Mouse (Mus musculus): ENCODE data around the gene Bach2.

The Bach2 gene

DNA sequence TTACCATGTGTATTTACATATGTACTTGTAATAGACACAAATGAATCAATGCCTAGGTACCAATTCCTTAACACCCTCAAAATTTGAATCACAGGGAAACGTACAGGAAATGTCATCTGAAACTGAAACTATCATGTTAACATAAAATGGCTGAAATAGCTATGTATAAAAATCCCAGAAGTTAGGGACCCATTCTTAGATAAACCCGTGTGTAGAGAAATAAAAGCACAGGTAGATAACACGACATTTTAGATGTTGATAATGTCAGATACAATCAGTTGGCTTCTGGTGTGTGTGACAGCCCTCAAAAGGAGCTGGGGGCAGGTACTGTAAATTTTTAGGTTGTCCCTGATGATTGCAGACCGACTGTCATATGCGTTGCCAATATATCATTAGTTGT, 96.2 kb downstream of the Bach2 start:
- no peak for DNase-seq

DNA sequence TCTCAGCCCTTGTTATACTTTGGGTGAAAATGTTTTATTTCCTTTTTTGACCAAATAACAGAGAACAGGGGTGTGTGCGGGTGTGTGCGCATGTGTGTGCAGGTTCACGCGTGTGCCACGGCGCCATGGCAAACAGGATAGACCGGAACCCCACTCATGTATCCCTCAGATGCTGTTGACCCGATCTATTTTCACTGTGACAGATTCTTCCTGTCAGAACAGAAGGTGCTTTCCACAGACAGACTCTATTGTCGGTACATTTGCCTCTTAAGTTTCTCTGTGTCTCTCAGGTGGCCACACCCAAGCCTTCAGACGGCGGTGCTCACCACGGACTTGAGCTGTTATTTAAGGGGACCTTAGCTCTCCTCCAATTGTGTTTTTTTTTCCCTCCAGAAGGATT, 97.1 kb downstream of the Bach2 start:
- DNase-seq: no peak

DNA sequence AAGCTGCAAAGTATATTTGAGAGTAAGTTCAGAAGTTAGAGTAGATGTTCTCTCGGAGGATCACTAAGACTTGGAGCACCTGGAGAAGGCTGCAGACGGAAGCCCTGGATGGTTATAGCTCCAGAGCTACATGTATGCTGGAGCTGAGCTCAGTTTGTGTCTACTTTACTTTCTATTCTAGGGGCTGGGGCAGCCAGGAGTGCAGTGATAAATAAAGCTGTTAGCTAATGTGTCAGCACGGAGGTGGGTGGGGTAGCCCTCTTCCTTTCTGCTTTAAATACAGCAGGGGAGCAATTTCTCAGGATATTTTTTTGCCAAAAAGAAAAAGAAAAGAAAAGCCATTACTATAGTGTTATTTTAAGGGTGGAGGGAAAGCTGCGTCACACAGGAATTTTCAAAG, 98.0 kb downstream of the Bach2 start:
- DNase-seq: no peak

DNA sequence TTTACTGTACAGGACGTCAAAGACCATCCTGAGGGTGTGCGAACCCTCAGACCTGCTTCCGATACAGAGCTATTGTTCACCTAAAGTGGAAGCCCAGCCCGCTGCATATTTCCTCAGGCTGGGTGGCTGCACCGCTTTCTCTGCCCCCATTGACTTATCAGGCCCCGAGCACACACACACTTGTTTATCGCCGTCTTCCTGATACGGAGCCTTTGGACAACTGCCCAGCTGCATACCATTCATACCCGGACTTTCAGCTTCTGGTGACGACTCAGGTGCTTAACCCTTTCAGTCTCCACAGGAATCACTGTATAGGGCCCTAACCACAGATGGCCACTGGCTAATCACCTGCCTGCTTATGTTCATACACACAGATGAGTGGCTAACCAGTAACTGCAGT, 99.0 kb downstream of the Bach2 start:
- DNase-seq: peak; percentile 62

DNA sequence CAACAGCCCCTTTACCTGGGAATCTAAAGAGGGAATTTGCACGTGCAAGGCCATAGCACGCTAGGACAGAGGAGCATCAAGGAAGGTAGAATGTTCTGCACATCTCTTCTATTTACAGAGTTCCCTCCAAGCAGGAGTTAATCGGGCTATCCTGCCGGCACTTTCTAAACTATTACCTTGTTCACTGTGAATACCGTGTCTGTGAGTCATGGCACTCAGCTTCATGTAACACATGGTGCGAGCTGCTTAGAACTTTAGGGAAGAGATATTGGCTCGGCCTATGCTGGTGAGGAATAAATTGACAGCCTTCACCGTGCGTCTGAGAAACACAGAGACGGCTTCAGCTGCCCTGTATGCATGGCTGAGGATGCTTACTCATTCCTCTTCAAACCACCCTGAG, 99.8 kb downstream of the Bach2 start:
- DNase-seq: no peak

DNA sequence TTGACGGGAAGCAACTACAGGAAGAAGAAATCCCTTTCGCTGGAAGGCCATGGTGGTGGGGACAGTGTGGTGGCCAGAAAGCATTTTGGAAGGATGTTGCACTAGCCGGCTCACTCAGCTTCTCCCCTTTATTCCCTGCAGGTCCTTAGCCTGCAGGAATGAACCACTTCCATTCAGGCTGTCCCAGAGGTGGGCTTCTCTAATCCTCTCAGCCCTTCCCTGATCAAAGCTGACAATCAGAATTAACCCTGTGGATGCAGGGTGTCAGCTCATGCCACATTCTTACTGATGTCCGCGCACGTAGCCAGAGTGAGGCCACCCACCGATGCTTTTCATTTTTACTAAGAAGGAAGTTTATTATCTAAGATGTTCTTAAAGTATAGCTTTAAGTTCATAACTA, 102.2 kb downstream of the Bach2 start:
- peak; percentile 56 for DNase-seq

DNA sequence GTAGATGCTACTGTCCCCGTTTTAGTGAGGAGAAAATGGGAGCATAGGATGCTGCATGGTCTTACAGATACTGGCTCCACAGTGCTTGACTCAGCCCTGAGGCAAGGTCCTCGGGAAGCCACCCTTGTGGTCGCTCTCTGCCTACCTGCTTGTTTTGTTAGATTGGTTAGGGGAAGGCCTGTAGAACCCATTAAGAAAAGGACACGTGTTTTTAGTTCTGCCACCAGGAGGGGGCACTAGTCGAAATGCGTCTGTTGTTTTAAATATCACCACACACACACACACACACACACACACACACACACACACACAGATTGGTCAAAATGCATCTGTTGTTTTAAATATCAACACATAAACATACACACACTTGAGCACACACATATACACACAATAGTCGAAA, 103.7 kb downstream of the Bach2 start:
- no peak for DNase-seq

DNA sequence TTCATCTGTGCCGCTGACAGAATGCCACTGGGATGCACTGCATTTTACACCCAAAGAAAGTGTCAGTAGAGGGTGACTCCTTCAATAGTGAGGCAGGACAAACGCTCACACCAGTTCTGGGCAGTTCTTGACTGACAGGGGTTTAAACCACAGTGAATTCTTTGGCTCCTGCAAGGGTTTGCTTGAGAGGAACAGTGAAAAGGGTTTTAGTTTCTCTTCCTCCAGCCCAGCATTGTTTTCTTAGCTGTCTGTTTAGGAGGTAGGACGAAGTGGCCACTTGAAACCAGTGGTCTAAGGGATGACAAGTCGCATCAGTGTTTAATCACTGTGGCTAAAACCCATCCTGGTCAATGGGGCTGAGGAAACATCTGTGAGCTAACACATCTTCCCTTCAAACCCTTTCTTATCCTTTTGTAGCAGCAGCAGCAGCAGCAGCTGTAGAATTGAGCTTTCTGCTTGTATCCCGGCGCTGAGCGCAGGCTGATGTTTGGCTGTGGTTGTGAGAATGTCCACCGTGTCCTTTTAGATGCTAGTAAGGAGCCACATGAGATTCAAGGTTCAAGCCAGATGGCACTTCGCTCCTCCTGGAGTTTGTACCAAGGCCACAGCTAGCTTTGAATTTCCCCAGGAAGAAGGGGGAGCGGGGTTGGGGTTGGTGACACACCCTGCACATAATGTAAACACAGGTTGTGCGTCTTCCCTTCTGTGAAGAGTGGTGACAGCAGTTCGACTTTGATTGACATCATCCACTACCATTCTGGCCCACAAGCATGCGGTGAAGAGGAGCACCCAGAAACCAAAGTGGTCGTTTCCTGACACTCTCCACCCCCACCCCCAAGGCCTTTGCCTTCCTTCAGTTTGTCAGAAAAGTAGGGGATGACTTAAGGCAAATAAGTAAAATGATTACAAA, 104.9 kb downstream of the Bach2 start:
- DNase-seq: no peak

DNA sequence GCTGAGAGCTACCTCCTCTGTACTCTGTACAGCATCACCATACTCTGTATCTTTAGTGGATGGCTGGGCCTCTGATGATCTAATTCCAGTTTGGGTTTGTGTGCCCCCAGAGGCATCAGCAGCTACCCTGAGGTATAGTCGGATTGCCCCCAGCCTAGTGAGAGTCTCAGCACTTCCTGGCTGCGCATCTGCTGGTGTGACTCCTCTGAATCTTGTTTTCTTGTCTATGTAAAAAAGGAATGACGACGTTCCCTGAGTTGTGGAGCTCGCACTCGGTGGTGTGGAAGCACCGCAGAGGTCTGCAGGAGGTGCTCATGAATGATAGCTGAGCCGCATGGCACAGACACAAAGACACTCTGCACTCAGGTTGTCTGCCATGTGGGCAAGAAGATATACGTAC, 105.7 kb downstream of the Bach2 start:
- no peak for DNase-seq

DNA sequence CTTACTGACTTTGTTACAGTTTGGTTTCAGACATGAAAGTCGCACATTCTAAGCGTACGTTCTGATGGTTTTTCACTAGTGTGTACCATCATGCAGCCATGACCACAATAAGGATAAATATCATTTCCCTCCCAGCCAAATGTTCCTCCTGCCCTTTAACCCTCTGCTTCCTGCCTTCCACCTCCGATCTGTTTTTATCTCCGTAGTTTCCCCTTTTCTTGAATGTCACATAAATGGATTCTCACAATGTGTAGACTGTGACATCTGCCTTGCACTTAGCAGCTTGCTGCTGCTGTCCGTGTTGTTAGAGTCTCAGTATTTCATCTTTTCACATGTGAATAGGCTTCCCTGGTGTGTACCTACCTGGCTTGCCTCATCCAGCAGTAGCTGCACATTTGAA, 108.6 kb downstream of the Bach2 start:
- DNase-seq: no peak

DNA sequence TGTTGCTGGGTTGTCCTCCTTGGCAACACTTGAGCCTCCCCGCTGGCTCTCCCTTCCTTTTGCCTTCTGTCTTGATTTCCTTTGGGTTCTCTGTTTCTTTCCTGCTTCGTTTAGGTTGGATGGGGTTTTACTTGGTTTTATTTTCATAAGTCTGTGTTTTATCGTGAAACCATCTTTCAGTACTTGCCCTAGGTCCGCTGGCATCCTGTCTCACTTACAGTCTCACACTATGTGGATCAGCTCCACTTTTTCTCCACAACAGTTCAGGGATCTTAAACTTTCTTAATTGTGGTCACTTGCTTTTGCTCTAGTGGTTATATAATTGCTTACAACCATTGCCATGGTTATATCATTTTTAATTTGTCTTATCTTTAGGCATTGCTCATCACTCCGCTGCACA, 109.1 kb downstream of the Bach2 start:
- DNase-seq: no peak

DNA sequence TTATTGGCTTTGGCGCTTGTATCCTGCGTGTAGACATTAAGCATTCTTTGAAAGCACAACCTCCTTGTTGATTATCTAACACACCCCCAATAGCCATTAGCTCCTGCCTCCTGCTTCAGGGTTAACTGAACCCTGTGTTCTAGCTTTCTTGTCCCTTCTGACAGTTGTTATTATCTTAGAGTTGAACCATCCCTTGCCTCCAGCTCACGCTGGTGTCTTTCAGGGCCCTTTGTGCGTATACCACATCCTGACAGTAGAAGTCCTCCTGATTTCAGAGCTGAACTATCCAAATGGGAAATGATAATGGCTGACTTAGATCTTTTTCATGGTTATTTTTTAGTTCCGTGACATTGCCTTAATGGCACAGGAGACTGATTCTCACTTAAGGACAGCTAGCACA, 110.8 kb downstream of the Bach2 start:
- no peak for DNase-seq

DNA sequence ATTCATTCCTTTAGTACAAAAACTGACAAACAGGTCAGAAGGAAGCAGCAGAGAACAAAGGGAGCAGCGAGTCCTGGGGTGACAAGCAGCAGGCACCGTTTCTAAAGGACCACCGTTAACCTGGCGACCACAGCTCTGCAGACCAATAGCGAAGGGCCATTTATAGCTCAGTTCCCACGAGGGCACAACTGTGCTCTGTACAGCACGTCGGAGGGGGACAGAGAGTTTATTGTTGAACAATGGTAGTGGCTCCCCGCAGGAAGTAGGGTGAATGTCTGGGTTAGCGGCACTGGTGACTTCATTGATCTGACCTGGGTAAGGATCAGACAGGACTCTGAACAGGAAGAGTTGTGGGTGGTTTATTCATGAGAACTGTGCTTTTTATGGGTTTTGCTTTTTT, 112.6 kb downstream of the Bach2 start:
- DNase-seq: peak; percentile 89

DNA sequence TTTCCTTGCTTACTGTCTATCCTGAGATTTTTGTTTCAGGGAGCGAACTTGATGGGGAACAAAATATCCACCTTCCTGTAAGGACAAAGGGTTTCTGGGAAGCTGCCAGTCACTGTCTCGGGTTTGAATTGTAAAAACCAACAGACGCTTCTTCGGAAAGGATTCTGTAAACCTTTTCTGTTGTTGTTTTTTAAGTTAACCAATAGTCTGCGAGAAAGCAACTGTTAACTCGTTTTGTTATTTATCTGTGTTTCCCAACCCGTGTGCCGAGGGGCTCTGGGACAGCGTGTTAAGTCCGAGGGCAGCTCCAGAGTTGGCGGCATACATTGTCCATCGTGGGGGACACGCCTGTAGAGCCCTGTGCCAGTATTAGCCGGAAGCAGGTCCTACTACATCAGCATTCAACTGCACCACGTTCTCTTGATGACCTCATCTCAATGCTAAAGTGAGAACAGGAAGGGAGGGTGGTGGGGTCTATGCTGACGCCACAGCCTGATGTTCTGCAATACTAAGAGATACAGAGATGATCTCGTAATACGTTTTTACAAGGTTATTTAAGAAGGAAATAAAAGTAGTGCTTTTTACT, 113.2 kb downstream of the Bach2 start:
- DNase-seq: peak; percentile 68

DNA sequence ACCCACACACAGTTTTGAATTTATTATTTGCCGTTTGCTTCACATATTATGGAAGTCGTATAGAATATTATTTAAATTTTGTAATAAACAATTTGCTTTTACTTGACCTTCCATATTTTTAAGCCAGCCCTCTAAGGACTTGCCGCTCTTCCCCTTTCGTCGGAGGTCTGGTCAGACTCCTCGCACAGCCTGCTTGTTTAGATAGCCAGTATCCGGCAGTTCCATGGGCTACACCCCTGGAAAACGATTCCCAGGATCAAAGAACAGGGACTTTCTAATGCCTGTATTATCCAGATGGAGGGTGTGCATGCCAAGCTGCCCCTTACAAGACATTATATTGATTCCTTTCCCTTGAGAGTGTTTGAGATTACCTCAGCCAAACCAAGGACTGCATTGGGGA, 113.8 kb downstream of the Bach2 start:
- DNase-seq: no peak

DNA sequence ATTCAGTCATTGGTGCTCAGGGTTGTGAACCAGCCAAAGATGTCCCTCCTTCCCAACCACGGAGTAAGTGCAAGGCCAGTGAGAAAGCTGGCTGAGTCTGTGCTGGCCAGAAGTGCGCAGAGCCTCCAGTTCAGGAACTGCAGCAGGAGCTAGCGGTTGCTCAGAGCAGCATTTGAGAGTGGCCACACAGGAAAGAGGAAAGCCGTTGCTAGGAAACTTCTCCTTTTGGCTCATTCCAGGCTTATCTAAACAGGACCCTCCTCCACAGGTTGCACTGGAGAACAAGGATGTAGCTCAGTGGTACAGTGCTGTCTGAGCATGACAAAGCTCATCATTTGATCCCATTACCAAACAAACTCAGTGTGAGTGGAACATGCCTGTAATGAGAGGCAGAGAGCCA, 114.2 kb downstream of the Bach2 start:
- peak; percentile 28 for DNase-seq

DNA sequence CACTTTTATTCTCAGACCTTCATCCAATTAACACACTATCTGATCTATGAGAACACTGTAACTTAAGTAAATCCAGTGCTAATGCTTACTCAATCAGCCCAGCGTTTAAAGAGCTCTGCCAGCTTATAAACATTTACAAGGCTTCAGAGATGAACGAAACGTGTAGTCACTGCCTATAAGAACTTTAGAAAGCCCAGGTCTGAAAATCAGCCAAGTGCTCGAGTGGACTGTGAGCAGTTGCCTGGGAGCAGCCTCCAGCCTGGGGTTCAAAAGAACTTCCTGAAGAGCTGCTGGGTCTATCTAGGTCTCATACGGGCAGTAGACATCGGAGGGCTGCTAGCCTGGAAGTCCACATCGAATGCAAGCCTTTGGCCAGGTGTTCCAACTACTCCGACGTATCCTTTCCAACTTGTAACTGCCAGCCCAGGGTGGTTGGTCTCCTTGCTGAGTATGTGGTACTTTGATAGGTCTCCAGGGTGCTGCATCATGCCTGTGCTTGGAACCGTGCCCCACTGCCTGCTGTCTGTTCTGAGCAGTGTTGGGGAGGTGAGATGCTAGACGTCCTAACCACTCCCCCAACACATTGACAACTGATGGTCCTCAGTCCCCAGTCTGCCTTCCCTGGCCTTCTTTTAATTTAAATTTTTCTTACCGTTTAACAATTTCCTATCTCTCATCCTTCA, 117.5 kb downstream of the Bach2 start:
- no peak for DNase-seq

DNA sequence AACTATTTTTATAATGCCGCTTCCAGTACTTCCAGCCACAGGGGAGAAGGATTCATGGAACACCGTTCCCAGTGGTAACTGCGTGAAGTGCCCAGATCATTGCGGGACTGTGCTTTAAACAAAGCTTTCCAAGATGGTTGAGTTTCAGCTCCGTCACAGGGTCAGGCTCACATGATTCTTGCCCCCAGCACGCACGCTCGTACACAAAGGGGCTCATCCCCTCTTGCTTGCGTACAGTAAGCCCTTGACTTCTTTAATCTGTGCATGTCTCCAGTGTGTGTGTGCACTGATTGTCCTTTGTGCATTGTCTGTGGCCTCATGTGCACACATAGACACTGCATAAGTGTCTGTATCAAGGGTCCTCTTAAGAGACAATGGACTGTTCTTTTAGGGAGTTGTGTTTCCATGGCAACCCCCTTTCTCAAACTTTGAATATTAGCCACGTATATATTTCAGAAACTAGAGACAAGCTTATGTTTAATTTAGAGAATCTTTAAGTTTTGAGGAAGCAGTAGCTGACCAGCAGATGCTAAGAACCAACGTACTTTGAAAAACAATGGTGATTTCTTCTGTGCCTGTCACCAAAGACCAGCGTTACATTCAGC, 119.5 kb downstream of the Bach2 start:
- peak; percentile 68 for DNase-seq

DNA sequence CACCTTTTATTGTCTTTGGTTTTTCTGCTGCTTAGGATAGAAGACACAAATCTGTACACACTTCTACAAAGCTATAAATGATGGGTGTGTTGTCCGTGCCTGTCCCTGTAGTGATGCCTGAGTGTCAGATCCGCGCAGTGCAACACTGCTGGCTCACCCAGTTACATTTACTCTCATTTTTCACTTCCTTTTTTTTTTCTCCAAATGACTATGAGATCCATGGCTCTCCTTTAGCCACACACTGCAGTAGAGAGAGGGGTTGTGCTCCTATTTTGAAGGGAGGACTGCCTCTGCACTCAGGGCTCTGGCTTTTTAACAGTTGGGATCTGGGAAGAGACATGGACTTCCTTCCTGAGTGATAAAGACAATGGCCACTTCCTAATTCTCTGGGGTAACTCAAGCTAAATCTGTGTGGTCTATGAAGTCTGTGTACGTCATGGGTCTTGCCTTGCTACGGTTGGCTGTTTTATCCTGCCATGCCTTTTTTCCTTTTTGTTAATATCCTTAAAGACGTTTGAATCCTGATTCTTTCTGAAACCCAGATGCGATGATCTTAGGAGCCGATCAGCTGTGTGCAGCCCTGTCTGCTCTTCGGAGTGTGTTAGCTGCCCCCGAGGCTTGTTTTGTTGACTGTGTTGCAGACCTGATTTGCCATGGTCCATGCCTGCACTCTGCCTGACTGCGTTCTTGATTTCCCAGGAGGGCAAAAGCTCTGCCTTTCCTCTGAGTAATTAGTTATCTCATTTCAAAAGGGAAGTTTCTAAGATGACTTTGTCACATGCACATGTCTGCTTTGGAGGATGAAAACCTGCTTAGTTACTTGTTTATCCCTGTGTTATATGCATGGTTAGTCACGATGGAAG, 120.2 kb downstream of the Bach2 start:
- DNase-seq: peak; percentile 76

DNA sequence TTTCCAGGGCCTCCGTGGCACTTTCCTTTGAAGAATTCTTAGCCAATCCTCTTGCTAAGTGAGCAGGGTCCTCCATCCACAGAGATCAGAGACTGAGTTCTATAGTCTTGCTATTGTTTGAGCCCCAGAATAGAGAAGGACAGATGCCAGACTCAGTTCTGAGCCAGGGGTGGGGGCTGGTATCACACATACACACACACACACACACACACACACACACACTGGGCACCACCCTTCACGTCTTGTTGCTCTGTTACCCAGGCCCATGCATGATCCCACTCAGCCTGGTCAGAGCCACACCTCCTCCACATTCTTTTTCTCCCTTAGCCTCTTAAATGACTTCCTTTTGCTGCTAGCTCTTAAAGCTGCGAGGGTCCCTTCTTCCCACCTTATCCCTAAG, 121.0 kb downstream of the Bach2 start:
- no peak for DNase-seq

DNA sequence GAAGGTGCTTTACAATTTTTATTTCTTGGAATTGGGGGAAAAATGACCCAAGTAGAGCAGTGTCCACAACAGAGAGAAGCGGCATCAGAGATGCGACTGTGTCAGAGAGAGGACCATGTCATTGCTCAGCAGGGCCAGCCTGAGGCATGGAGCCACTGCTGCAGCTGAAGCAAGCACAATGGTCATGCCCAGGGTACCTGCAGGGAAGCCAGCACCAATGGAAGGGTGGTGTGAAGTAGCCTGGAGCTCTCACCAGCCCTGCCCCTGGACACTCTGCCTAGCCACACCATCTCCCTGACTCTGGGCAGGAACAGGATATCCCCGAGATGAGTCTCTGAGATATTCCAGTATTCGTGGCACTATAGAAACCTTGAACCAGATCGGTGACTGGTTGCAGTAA, 121.9 kb downstream of the Bach2 start:
- DNase-seq: no peak

DNA sequence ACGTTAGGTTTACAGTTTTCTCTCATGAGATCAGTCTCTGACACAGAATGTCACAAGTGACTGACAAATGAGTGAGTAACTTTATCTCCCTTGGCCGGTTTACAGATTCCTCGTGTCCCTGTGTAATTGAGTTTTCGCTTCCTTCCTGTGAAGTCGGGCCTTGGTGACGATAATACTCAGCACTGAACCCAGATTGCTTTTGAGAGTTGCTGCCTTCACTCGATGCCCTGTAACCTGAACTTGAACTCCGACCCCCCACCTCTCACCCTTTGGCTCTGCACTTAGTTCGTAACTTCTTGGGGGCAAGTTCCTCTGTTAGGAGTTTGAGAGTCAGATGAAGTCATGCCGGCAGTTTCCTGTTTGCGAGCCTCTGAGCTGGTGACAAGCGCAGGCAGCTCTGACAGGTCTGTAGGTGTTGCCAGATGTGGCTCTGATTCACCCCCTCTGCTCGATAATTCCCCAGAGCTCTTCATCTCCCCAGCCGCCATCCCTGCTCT, 124.9 kb downstream of the Bach2 start:
- DNase-seq: no peak
